Mouse (Mus musculus) liver (tissue): ENCODE measurements at regions not wholly inside any gene's neighbourhood (a gene's known extent, or its start where the extent isn't known, plus 50 kb on each side); places are given as distances from the start of the nearest gene placed in this dataset.

Experiments
- DNase-seq: peaks from one replicate; pipeline ENCODE4 v3.0.0-alpha.2; 2020; ENCODE audit warnings: mixed read lengths

- no peak for DNase-seq
Observed at GRCm38 (mm10) chr4:56136837-56137236, 603.0 kb upstream of the Gm26657 start.

GRCm38 (mm10) chr4:56134350-56134749, 602.1 kb upstream of the Klf4 start:
- no peak for DNase-seq

GRCm38 (mm10) chr4:56127730-56128482, 595.6 kb upstream of the Klf4 start:
- no peak for DNase-seq

- no peak for DNase-seq
Observed at GRCm38 (mm10) chr4:56124515-56124914, 592.2 kb upstream of the Klf4 start.

- no peak for DNase-seq
Observed at GRCm38 (mm10) chr4:56122198-56122597, 589.9 kb upstream of the Klf4 start.

GRCm38 (mm10) chr4:56121664-56122063, 589.4 kb upstream of the Klf4 start:
- DNase-seq: no peak

- DNase-seq: no peak
Observed at GRCm38 (mm10) chr4:56120357-56120756, 588.1 kb upstream of the Klf4 start.

- DNase-seq: peak; percentile 55
Observed at GRCm38 (mm10) chr4:56113701-56114196, 581.5 kb upstream of the Klf4 start.

- DNase-seq: no peak
Observed at GRCm38 (mm10) chr4:56112931-56113700, 580.9 kb upstream of the Klf4 start.

GRCm38 (mm10) chr4:56106962-56107361, 574.7 kb upstream of the Klf4 start:
- no peak for DNase-seq

GRCm38 (mm10) chr4:56102314-56102713, 570.0 kb upstream of the Klf4 start:
- DNase-seq: no peak

- no peak for DNase-seq
Observed at GRCm38 (mm10) chr4:56090796-56091195, 558.5 kb upstream of the Klf4 start.

GRCm38 (mm10) chr4:56088701-56089100, 556.4 kb upstream of the Klf4 start:
- DNase-seq: no peak

- no peak for DNase-seq
Observed at GRCm38 (mm10) chr4:56086306-56086705, 554.0 kb upstream of the Klf4 start.

- DNase-seq: no peak
Observed at GRCm38 (mm10) chr4:56084205-56084604, 551.9 kb upstream of the Klf4 start.

GRCm38 (mm10) chr4:56082411-56082810, 550.1 kb upstream of the Klf4 start:
- DNase-seq: no peak

GRCm38 (mm10) chr4:56080960-56081359, 548.7 kb upstream of the Klf4 start:
- no peak for DNase-seq

- no peak for DNase-seq
Observed at GRCm38 (mm10) chr4:56070664-56071334, 538.5 kb upstream of the Klf4 start.

- DNase-seq: no peak
Observed at GRCm38 (mm10) chr4:56068859-56069258, 536.6 kb upstream of the Klf4 start.

- DNase-seq: no peak
Observed at GRCm38 (mm10) chr4:56064657-56065056, 532.4 kb upstream of the Klf4 start.

GRCm38 (mm10) chr4:56051792-56052380, 519.6 kb upstream of the Klf4 start:
- DNase-seq: no peak

GRCm38 (mm10) chr4:56039327-56039726, 507.1 kb upstream of the Klf4 start:
- DNase-seq: no peak

GRCm38 (mm10) chr4:56036334-56036733, 504.1 kb upstream of the Klf4 start:
- no peak for DNase-seq
